Mouse (Mus musculus) lung, postnatal 0 days (tissue): ENCODE data around the gene Csnk1g2. TPM values are rescaled to one million over a fixed set of nuclear protein-coding genes. Genes with fewer than 3 reads are reported as not detected.

Source experiments
- ATAC-seq: fragments of 200-750 bp; cut with Nextera tagmentation; 2 replicates; pipeline ENCODE4 v1.8.0; 2017; ENCODE audit warnings: moderate library complexity
- DNase-seq: peaks from one replicate; pipeline ENCODE4 v3.0.0-alpha.2; 2016; ENCODE audit warnings: low spot score
- H3K27ac ChIP-seq: fragments of 300-500 bp; sonication (generic); 2 replicates; pipeline ENCODE4 v1.5.1; 2014; ENCODE audit warnings: antibody characterized with exemption, mild to moderate bottlenecking, low read length, mixed read lengths
- H3K27me3 ChIP-seq: fragments of 300-500 bp; sonication (generic); replicated peaks from 2 replicates; pipeline ENCODE4 v1.6.1; 2014; ENCODE audit warnings: low read length, mixed read lengths; ENCODE audit not compliant: insufficient read depth
- H3K36me3 ChIP-seq: fragments of 300-500 bp; sonication (generic); 2 replicates; pipeline ENCODE4 v1.6.1; 2014; ENCODE audit warnings: low read length, mixed read lengths; ENCODE audit not compliant: insufficient read depth
- H3K4me1 ChIP-seq: fragments of 300-500 bp; sonication (generic); 2 replicates; pipeline ENCODE4 v1.6.1; 2014; ENCODE audit warnings: antibody characterized with exemption, low read depth, low read length, mixed read lengths; ENCODE audit not compliant: insufficient read depth
- H3K4me2 ChIP-seq: fragments of 300-500 bp; sonication (generic); replicated peaks from 2 replicates; pipeline ENCODE4 v1.6.1; 2014; ENCODE audit warnings: low read depth, mild to moderate bottlenecking, low read length, moderate library complexity, mixed read lengths
- H3K4me3 ChIP-seq: fragments of 300-500 bp; sonication (generic); 2 replicates; pipeline ENCODE4 v1.5.1; 2014; ENCODE audit warnings: low read depth, low read length
- H3K9ac ChIP-seq: fragments of 300-500 bp; sonication (generic); replicated peaks from 2 replicates; pipeline ENCODE4 v1.6.1; 2014; ENCODE audit warnings: low read depth, mild to moderate bottlenecking
- H3K9me3 ChIP-seq: fragments of 300-500 bp; sonication (generic); 2 replicates; pipeline ENCODE4 v1.6.1; 2016; ENCODE audit warnings: low read length, mixed read lengths
- CTCF ChIP-seq: IDR thresholded peaks from 2 replicates; pipeline ENCODE4 v1.5.1; 2016; ENCODE audit warnings: antibody characterized with exemption, mild to moderate bottlenecking
- EP300 ChIP-seq: IDR thresholded peaks from 2 replicates; pipeline ENCODE4 v1.6.1; 2016; ENCODE audit warnings: antibody characterized with exemption, mild to moderate bottlenecking, control low read depth
- WGBS: fragments of 180-500 bp; shearing (Covaris S2); extraction: QIAGEN DNeasy Blood & Tissue Kit; methylation state at CpG from one replicate; pipeline ENCODE4 v1.1.7; 2014; 5-methylcytosine and 5-hydroxymethylcytosine counted together
- polyA plus RNA-seq: library from polyadenylated mRNA; unstranded; fragments of >200 nt; fragmentation: Nextera tagmentation; extraction: Ambion mirVana; gene quantifications from 2 replicates; pipeline ENCODE4 v1.2.1, GENCODE M21; 2015

The Csnk1g2 gene
- polyA plus RNA-seq, 1 experiment from 2014 or later: 111 TPM

- H3K4me3 ChIP-seq: peak within 1 kb of the TSS; percentile 87
- WGBS: 21% methylated on average over 15 of the region's 15 CpGs
- TF ChIP-seq EP300 (no peak), CTCF (no peak)
- H3K9me3 ChIP-seq: no peaks in the 10 kb centered on the region
- peak within 1 kb of the TSS; percentile 89 for H3K9ac ChIP-seq
- ATAC-seq (peak; percentile 20), DNase-seq (peak; percentile 57)
- H3K27me3 ChIP-seq: no peaks in the 10 kb centered on the region
- no peaks in the 10 kb centered on the region for H3K36me3 ChIP-seq
- peak within 1 kb of the TSS; percentile 97 for H3K4me2 ChIP-seq
- peak within 1 kb of the TSS; percentile 84 for H3K27ac ChIP-seq
- peaks cover 5% of the 10 kb centered on the region; the same call in 1 of the 2 replicates for H3K4me1 ChIP-seq
These were observed 34.4 kb downstream of the Csnk1g2 start, which contains the start of gene Btbd2 for GRCm38 (mm10) chr10:80656863-80657623. Gene Btbd2, minus strand, starts transcription at chr10:80657071.

- Histone ChIP-seq H3K27ac (no peak overlapping the region), H3K4me3 (no peak overlapping the region), H3K9me3 (no peaks in the 10 kb centered on the region), H3K4me2 (no peak overlapping the region), H3K27me3 (no peaks in the 10 kb centered on the region), H3K4me1 (peaks cover 8% of the 10 kb centered on the region; the same call in 1 of the 2 replicates), H3K9ac (no peak overlapping the region), H3K36me3 (no peaks in the 10 kb centered on the region)
- WGBS: 88% methylated on average over 14 of the region's 14 CpGs
- ATAC-seq (no peak), DNase-seq (no peak)
- TF ChIP-seq EP300: no peak
- TF ChIP-seq CTCF: no peak
These were observed 35.7 kb downstream of the Csnk1g2 start for GRCm38 (mm10) chr10:80658194-80658840.

- 60% methylated on average over 4 of the region's 4 CpGs for WGBS
- TF ChIP-seq CTCF: no peak
- TF ChIP-seq EP300: no peak
- no peak overlapping the region for H3K4me2 ChIP-seq
These were observed 36.2 kb downstream of the Csnk1g2 start for GRCm38 (mm10) chr10:80658841-80659202.

GRCm38 (mm10) chr10:80659213-80659612 lies 36.6 kb downstream of the Csnk1g2 start:
- ATAC-seq: no peak
- H3K9ac ChIP-seq: no peak overlapping the region
- TF ChIP-seq EP300 (no peak), CTCF (peak; percentile 78)
- H3K36me3 ChIP-seq: no peaks in the 10 kb centered on the region
- H3K4me2 ChIP-seq: peak overlapping the region; percentile 39
- DNase-seq: peak; percentile 85
- peak overlapping the region; percentile 14; the same call in 1 of the 2 replicates for H3K4me3 ChIP-seq
- no peak overlapping the region for H3K27ac ChIP-seq
- WGBS: 9% methylated on average over 10 of the region's 10 CpGs
- H3K4me1 ChIP-seq: peaks cover 16% of the 10 kb centered on the region; the same call in 1 of the 2 replicates
- no peaks in the 10 kb centered on the region for H3K9me3 ChIP-seq
- no peaks in the 10 kb centered on the region for H3K27me3 ChIP-seq

More at GRCm38 (mm10) chr10:80658841-80659202, 36.2 kb downstream of the Csnk1g2 start:
- Histone ChIP-seq H3K27ac (no peak overlapping the region), H3K9me3 (no peaks in the 10 kb centered on the region), H3K9ac (no peak overlapping the region), H3K4me3 (no peak overlapping the region), H3K36me3 (no peaks in the 10 kb centered on the region), H3K4me1 (peaks cover 12% of the 10 kb centered on the region; the same call in 1 of the 2 replicates), H3K27me3 (no peaks in the 10 kb centered on the region)
- ATAC-seq (no peak), DNase-seq (no peak)

- no peak for ATAC-seq
- H3K27me3 ChIP-seq: no peaks in the 10 kb centered on the region
- DNase-seq: peak; percentile 72
- H3K9ac ChIP-seq: no peak overlapping the region
- no peak overlapping the region for H3K4me3 ChIP-seq
- TF ChIP-seq CTCF: peak; percentile 83
- TF ChIP-seq EP300: peak; percentile 57
- 25% methylated on average over 5 of the region's 5 CpGs for WGBS
- no peaks in the 10 kb centered on the region for H3K36me3 ChIP-seq
- peaks cover 22% of the 10 kb centered on the region; the same call in 1 of the 2 replicates for H3K4me1 ChIP-seq
- H3K9me3 ChIP-seq: no peaks in the 10 kb centered on the region
- H3K4me2 ChIP-seq: no peak overlapping the region
- H3K27ac ChIP-seq: no peak overlapping the region; the same call in 1 of the 2 replicates
These were observed 38.5 kb downstream of the Csnk1g2 start for GRCm38 (mm10) chr10:80661149-80661548.

- H3K4me1 ChIP-seq: peaks cover 23% of the 10 kb centered on the region; the same call in 1 of the 2 replicates
- H3K9ac ChIP-seq: no peak overlapping the region
- peaks cover 22% of the 10 kb centered on the region for H3K36me3 ChIP-seq
- H3K4me3 ChIP-seq: no peak overlapping the region
- H3K4me2 ChIP-seq: no peak overlapping the region
- WGBS: 24% methylated on average over 5 of the region's 5 CpGs
- ATAC-seq: no peak
- TF ChIP-seq CTCF: no peak
- no peak for TF ChIP-seq EP300
- no peaks in the 10 kb centered on the region for H3K9me3 ChIP-seq
- peak overlapping the region; percentile 94 for H3K27ac ChIP-seq
- peak; percentile 42 for DNase-seq
- H3K27me3 ChIP-seq: no peaks in the 10 kb centered on the region
These were observed 41.0 kb downstream of the Csnk1g2 start for GRCm38 (mm10) chr10:80663485-80664196.
